Mouse (Mus musculus) heart, embryonic 16.5 days (tissue): ENCODE measurements around the gene Prkd2. TPM values are rescaled to one million over a fixed set of nuclear protein-coding genes. Genes with fewer than 3 reads are reported as not detected.
A peak's percentile ranks its signal among the peaks of the same experiment; 100 is the strongest.

Experiments
- ATAC-seq: fragments of 200-750 bp; cut with Nextera tagmentation; replicated peaks from 2 replicates; pipeline ENCODE4 v1.8.0; 2017; ENCODE audit warnings: moderate number of reproducible peaks; ENCODE audit not compliant: insufficient read depth, low FRiP score; ENCODE audit errors: extremely low read depth
- H3K27ac ChIP-seq: fragments of 300-500 bp; sonication (generic); 2 replicates; pipeline ENCODE4 v1.5.1; 2014; ENCODE audit warnings: mild to moderate bottlenecking, low read length, control low read depth, moderate library complexity
- H3K27me3 ChIP-seq: fragments of 300-500 bp; sonication (generic); 2 replicates; pipeline ENCODE4 v1.6.1; 2014; ENCODE audit warnings: low read length, mixed read lengths; ENCODE audit not compliant: control insufficient read depth, insufficient read depth
- H3K36me3 ChIP-seq: fragments of 300-500 bp; sonication (generic); 2 replicates; pipeline ENCODE4 v1.6.1; 2014; ENCODE audit not compliant: control insufficient read depth, insufficient read depth
- H3K4me1 ChIP-seq: fragments of 300-500 bp; sonication (generic); 2 replicates; pipeline ENCODE4 v1.6.1; 2014; ENCODE audit warnings: low read length, mixed read lengths; ENCODE audit not compliant: control insufficient read depth, insufficient read depth
- H3K4me2 ChIP-seq: fragments of 300-500 bp; sonication (generic); 2 replicates; pipeline ENCODE4 v1.6.1; 2014; ENCODE audit warnings: low read depth, mild to moderate bottlenecking, control low read depth, low read length
- H3K4me3 ChIP-seq: fragments of 300-500 bp; sonication (generic); 2 replicates; pipeline ENCODE4 v1.5.1; 2014; ENCODE audit warnings: mild to moderate bottlenecking, control low read depth, low read length
- H3K9ac ChIP-seq: fragments of 300-500 bp; sonication (generic); 2 replicates; pipeline ENCODE4 v1.6.1; 2014; ENCODE audit warnings: low read length, control low read depth
- H3K9me3 ChIP-seq: fragments of 300-500 bp; sonication (generic); replicated peaks from 2 replicates; pipeline ENCODE4 v1.6.1; 2016; ENCODE audit warnings: low read length; ENCODE audit not compliant: control insufficient read depth
- WGBS: fragments of 180-500 bp; shearing (Covaris S2); extraction: QIAGEN DNeasy Blood & Tissue Kit; methylation state at CpG from one replicate; pipeline ENCODE4 v1.1.7; 2014; 5-methylcytosine and 5-hydroxymethylcytosine counted together
- polyA plus RNA-seq: library from polyadenylated mRNA; unstranded; fragments of >200 nt; fragmentation: Nextera tagmentation; extraction: Ambion mirVana; gene quantifications from 2 replicates; pipeline ENCODE4 v1.2.1, GENCODE M21; 2015

The Prkd2 gene
- polyA plus RNA-seq, 1 experiment from 2014 or later, result 15.4 TPM

GRCm38 (mm10) chr7:16877717-16878116 lies 35.0 kb downstream of the Prkd2 start:
- H3K9ac ChIP-seq, result no peak overlapping the region
- ATAC-seq, result no peak
- WGBS, result 76% methylated on average over 3 of the region's 3 CpGs
- 0 out of 2 replicates have a peak, but pooled peaks cover 3% of the 10 kb centered on the region for H3K36me3 ChIP-seq
- H3K4me2 ChIP-seq, result no peak overlapping the region
- H3K4me3 ChIP-seq, result no peak overlapping the region
- H3K9me3 ChIP-seq, result no peaks in the 10 kb centered on the region
- peaks cover 31% of the 10 kb centered on the region for H3K4me1 ChIP-seq
- H3K27me3 ChIP-seq, result no peaks in the 10 kb centered on the region
- 0 out of 2 replicates have a peak overlapping the region, but pooled peaks have one; percentile 28 for H3K27ac ChIP-seq

- Histone ChIP-seq H3K4me3 (peak overlapping the region; percentile 6; the same call in 1 of the 2 replicates), H3K9me3 (peaks cover 3% of the 10 kb centered on the region), H3K27ac (peak overlapping the region; percentile 97), H3K36me3 (peaks cover 17% of the 10 kb centered on the region), H3K4me1 (peaks cover 34% of the 10 kb centered on the region), H3K4me2 (peak overlapping the region; percentile 50), H3K9ac (peak overlapping the region; percentile 74), H3K27me3 (peaks cover 4% of the 10 kb centered on the region)
- peak; percentile 74 for ATAC-seq
- 30% methylated on average over 9 of the region's 9 CpGs for WGBS
Observed at GRCm38 (mm10) chr7:16879796-16880547, 37.3 kb downstream of the Prkd2 start.

GRCm38 (mm10) chr7:16880615-16881014 lies 37.9 kb downstream of the Prkd2 start:
- peaks cover 34% of the 10 kb centered on the region for H3K4me1 ChIP-seq
- peak overlapping the region; percentile 97 for H3K27ac ChIP-seq
- peaks cover 24% of the 10 kb centered on the region for H3K36me3 ChIP-seq
- H3K9me3 ChIP-seq, result peaks cover 9% of the 10 kb centered on the region
- peak overlapping the region; percentile 6; the same call in 1 of the 2 replicates for H3K4me3 ChIP-seq
- peak overlapping the region; percentile 74 for H3K9ac ChIP-seq
- no peak for ATAC-seq
- H3K27me3 ChIP-seq, result peaks cover 6% of the 10 kb centered on the region
- 30% methylated on average over 5 of the region's 5 CpGs for WGBS
- peak overlapping the region; percentile 50 for H3K4me2 ChIP-seq

- 77% methylated on average over 6 of the region's 6 CpGs for WGBS
- Histone ChIP-seq H3K4me1 (peaks cover 26% of the 10 kb centered on the region), H3K36me3 (peaks cover 46% of the 10 kb centered on the region), H3K9ac (no peak overlapping the region), H3K27ac (peak overlapping the region; percentile 55), H3K4me3 (no peak overlapping the region), H3K9me3 (peaks cover 20% of the 10 kb centered on the region), H3K4me2 (no peak overlapping the region), H3K27me3 (peaks cover 6% of the 10 kb centered on the region)
- ATAC-seq, result no peak
Observed at GRCm38 (mm10) chr7:16883162-16883561, 40.5 kb downstream of the Prkd2 start.

- H3K27me3 ChIP-seq, result peaks cover 6% of the 10 kb centered on the region
- H3K9me3 ChIP-seq, result peaks cover 20% of the 10 kb centered on the region
- 83% methylated on average over 4 of the region's 4 CpGs for WGBS
- no peak overlapping the region for H3K4me2 ChIP-seq
- no peak overlapping the region for H3K4me3 ChIP-seq
- ATAC-seq, result no peak
- H3K4me1 ChIP-seq, result peaks cover 26% of the 10 kb centered on the region
- no peak overlapping the region for H3K27ac ChIP-seq
- no peak overlapping the region for H3K9ac ChIP-seq
- H3K36me3 ChIP-seq, result peaks cover 46% of the 10 kb centered on the region
Observed at GRCm38 (mm10) chr7:16884334-16884733, 41.6 kb downstream of the Prkd2 start.

- H3K27ac ChIP-seq, result no peak overlapping the region
- H3K4me3 ChIP-seq, result peak overlapping the region; percentile 38
- peaks cover 20% of the 10 kb centered on the region for H3K9me3 ChIP-seq
- no peak for ATAC-seq
- WGBS, result 24% methylated on average over 89 of the region's 95 CpGs
- H3K27me3 ChIP-seq, result peaks cover 6% of the 10 kb centered on the region
- H3K9ac ChIP-seq, result no peak overlapping the region; the same call in 1 of the 2 replicates
- H3K4me1 ChIP-seq, result peaks cover 24% of the 10 kb centered on the region
- peaks cover 46% of the 10 kb centered on the region for H3K36me3 ChIP-seq
- H3K4me2 ChIP-seq, result peak overlapping the region; percentile 45
Observed at GRCm38 (mm10) chr7:16885271-16885776, 42.6 kb downstream of the Prkd2 start.

GRCm38 (mm10) chr7:16885905-16886304 lies 43.2 kb downstream of the Prkd2 start:
- Histone ChIP-seq H3K9ac (no peak overlapping the region), H3K36me3 (peaks cover 46% of the 10 kb centered on the region), H3K27ac (no peak overlapping the region), H3K27me3 (peaks cover 6% of the 10 kb centered on the region), H3K9me3 (peaks cover 20% of the 10 kb centered on the region), H3K4me1 (peaks cover 24% of the 10 kb centered on the region), H3K4me2 (no peak overlapping the region), H3K4me3 (no peak overlapping the region)
- ATAC-seq, result no peak
- 55% methylated on average over 59 of the region's 59 CpGs for WGBS

- Histone ChIP-seq H3K4me3 (peak overlapping the region; percentile 33), H3K4me1 (peaks cover 19% of the 10 kb centered on the region), H3K27ac (peak overlapping the region; percentile 72), H3K4me2 (peak overlapping the region; percentile 68), H3K9me3 (peaks cover 12% of the 10 kb centered on the region), H3K9ac (peak overlapping the region; percentile 44), H3K27me3 (peaks cover 22% of the 10 kb centered on the region), H3K36me3 (peaks cover 23% of the 10 kb centered on the region)
- no peak; the same call in 1 of the 2 replicates for ATAC-seq
- WGBS, result 29% methylated on average over 6 of the region's 6 CpGs
Observed at GRCm38 (mm10) chr7:16890536-16890935, 47.8 kb downstream of the Prkd2 start.

- Histone ChIP-seq H3K4me1 (peaks cover 19% of the 10 kb centered on the region), H3K9me3 (peaks cover 8% of the 10 kb centered on the region), H3K27ac (peak overlapping the region; percentile 72), H3K36me3 (peaks cover 19% of the 10 kb centered on the region), H3K9ac (peak overlapping the region; percentile 53), H3K27me3 (peaks cover 22% of the 10 kb centered on the region), H3K4me2 (peak overlapping the region; percentile 68), H3K4me3 (peak overlapping the region; percentile 33)
- peak; percentile 82 for ATAC-seq
- 0% methylated on average over 23 of the region's 23 CpGs for WGBS
Observed at GRCm38 (mm10) chr7:16890944-16891343, 48.2 kb downstream of the Prkd2 start.
